Mouse (Mus musculus): ENCODE data around the gene Asic2. TPM values are rescaled to one million over a fixed set of nuclear protein-coding genes. Genes with fewer than 3 reads are reported as not detected.
"Not testable (repeated sequence)": the region's sequence is repeated elsewhere in the genome, so short reads cannot be mapped to it uniquely, and the experiment has no call there.

The Asic2 gene
- total RNA-seq, 2 experiments from 2014 or later: 0.21 to 0.23 TPM

DNA sequence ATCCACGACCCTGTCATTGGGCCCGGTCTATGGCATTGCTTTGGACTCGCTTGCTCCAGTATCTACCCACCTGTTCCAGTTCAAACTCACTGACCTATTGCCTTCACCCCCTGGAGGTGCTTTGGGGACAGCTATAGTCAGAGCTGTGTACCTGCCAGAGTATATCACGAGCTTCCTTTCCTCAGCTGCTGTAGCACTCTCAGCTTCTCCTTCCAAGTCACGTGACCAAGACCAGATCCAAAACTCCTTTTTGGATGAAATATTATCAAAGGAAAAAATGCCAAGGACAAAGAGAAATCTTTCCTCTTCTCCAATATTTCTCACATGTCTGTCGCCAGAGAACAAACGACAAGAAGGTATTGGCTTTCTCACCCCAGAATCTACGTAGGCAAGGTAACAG is 645.8 kb downstream of the Asic2 start:
- no peak for DNase-seq

DNA sequence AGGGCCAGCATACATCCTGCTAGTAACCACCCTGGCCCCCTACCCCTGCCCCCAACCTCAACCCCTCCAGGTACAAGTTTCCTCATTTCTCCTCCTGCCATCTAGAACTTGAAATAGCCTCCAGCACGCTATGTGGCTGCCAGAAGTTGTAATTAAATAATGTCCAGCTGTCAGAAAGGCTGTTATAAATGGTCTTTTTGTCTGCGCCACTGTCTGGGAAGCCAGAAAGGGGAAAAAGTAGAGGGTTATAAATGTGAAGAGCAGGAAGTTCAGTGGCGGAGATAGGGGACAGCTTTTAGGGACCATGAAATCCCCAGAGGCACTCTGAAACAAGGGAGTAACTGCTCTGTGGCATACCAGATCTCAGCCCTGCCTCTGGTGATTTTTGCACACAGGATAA is 678.2 kb downstream of the Asic2 start:
- DNase-seq: no peak

DNA sequence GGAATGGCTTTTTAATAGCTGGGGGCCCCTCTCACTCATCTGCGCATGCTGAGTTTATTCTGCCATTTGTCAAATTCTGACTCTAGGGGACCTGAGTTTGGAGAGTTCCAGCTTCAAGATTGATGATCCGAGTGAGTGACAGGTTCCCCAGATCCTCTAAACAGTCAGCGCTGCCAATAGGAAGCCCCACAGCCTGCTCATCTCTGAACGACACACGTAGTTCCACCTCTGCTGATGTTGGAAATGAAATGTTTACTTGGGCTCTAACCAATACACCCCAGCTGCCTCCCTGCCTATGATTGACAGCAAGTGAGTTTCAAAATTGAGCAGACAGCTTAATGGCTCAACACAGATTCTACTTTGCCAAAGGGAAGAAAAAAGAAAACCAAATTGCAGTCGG is 685.1 kb downstream of the Asic2 start:
- no peak for DNase-seq

DNA sequence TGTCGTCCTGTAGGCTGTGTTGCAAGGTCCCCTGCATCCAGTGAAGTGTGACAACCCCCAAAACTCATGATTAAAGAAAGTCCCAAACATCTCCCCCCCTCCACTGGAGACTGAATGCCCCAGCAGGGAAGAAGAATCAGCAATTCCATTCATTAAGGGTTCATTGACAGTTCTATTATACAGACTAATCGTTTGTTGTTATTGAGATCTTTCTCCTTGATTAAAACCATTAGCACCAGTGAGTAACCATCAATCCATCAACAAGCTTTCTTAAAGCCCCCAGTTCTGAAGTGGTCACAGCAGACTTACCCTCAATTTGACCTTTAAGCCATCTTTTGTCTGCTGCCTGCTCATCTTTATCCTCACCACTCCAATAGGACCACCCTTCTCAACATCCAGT is 688.2 kb downstream of the Asic2 start:
- DNase-seq: no peak

DNA sequence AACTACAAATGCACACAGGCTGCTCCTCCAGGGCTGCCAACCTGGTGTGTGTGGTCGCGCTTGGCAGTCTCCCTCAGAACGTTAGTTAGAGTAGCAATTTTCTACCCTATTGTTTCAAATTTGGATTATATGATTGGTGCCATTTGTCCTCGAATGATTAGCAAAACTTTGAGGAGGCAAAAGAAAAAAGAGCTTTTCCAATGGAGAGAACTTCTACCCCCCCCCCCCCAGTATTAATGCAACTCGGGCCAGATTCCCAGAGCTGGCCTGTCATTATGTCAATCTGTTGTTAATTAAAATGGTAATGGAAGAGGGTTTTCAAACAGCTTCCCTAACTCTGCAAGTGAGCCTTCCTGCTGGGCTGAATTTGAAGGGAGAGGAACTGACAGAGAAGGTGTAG is 690.9 kb downstream of the Asic2 start:
- no peak for DNase-seq

DNA sequence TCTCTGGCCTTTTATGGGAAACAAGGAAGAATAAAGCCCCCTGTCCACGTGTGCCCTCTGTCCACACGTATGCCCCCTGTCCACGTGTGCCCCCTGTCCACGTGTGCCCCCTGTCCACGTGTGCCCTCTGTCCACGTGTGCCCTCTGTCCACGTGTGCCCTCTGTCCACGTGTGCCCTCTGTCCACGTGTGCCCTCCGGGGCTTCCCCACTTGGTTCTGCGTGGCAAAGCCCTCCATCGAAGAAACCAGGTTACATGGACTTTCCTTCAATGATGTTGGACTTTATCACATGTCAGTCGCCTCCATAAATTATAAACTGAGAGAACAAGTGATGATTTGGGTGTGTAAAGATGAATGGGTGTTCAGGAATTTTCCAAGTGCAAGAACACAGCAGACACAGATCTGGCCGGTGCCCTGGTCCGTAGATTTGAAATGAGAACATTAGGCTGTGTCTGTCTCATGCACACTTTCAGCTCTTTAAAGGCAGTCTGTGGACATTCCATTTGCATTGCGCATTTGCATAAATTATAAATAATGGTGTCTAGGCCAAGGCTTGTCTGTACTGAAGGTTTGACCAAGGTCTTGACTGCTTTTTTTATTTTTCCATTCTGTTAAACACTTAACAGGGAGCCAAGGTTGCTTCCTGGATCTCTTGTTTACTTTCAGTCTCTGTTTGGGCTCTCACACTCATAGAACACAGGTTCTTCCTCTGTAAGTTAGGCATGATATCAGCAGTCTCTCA is 695.4 kb downstream of the Asic2 start:
- DNase-seq: no peak

DNA sequence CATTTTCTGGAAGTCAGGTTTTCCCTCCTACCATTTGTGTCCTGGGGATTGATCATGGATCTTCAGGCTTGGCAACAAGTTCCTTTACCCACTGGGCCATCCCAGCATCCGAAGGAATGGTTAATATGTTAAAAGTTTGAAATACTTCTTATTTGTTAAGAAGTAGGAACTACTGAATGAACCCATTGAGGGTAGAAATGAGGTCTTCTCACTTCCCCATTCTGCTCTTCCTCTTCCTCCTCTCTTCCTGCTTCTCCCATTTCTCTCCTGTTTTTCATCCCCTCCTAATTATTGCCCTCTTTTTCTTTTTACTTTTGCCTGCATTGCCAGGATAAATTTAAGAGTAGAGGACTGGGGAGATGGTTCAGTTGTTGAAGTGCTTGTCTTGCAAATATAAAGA is 696.8 kb downstream of the Asic2 start:
- DNase-seq: no peak

DNA sequence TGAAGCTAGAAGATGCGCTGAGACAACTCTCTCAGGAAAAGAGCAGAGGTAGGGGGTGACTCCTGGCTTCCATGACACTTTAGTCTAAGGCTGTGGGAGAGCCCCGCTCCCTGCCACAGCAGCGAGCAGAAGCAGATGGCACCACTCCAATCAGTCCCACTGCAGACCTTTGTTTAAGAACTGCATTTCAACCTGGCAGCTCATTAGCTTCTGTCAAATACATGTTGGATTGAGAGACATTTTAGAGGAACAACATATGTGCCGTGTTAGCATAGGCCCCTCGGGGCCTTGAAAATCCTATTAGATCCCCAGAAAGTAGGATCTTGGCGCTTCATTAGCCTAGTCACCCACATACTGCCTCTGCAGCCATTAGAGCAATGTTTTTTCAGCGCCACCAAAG is 697.7 kb downstream of the Asic2 start:
- no peak for DNase-seq

DNA sequence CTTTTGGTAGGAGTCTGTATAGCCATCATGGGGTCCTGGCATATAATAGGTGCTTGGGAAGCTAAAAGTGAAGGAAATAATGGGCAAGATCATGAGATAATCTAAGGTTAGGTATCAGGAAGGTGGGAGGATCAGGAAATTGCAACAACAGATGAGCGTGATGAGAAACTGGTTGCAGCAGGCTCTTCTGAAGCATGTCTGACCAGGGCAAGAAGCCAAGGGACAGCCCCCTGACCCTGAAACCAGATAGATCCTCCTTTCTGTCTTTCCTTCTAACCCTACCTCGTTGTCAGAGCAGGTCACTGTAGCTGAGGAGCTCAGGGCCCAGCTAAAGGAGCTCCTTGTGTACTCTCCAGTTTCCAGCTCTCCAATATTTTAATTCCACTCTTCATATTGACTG is 704.5 kb downstream of the Asic2 start:
- DNase-seq: no peak

DNA sequence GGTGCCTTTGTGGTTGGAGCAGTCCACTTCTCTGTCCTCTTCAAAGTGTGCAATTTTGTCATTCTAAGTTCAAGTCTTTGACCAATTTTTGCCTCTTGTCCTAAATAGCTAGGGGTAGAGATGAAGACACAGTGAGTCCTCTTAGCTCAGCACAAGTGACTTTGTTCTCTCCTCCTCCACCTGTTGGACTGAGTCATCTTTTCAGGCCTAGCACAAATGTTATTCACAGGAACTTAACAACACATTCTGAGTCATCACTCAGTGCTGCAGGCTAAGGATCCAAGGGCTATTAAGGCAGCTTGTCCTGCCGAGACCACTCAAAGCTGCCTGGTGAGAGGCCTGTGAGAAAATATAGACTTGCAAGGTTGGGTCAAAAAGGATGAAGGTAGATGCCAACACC is 705.1 kb downstream of the Asic2 start:
- DNase-seq: no peak

DNA sequence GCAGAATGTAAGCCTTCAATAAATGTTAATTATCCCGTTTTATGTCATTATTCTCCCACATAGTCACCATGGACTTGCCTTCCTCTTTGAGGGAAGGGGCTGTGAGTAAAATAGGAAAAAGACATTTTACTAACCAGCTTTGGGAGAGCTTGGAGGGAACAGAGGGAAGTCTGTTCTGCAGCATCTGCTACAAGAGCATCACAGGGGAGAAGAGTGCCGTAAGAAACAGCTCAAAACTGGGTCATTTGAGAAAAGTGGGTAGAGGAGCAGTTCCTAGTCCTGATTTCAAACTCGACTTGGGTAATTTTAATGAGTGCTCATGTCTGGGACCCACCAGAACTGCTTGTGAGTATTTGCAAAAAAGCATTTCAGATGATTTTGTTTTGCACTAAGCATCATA is 707.0 kb downstream of the Asic2 start:
- no peak for DNase-seq

DNA sequence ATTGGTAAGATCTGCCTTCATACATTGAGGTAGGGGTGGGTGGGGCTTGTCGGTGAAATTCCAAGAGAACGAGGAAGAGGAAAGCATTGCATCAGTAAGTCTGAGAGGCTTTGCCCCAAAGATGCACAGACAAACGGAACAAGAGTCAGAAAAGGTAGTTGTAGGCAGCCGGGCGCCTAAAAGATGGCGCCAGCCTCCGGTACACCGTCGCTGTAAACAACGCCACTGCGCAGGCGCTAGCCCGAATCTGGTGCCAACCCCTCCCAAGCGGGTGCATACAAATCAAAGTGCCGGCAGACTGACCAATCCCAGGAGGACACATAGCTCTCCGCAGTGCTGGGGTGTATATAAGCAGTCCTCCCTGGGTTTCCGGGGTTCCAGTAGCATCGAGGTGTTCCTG is 727.1 kb downstream of the Asic2 start:
- DNase-seq: not testable (repeated sequence)

DNA sequence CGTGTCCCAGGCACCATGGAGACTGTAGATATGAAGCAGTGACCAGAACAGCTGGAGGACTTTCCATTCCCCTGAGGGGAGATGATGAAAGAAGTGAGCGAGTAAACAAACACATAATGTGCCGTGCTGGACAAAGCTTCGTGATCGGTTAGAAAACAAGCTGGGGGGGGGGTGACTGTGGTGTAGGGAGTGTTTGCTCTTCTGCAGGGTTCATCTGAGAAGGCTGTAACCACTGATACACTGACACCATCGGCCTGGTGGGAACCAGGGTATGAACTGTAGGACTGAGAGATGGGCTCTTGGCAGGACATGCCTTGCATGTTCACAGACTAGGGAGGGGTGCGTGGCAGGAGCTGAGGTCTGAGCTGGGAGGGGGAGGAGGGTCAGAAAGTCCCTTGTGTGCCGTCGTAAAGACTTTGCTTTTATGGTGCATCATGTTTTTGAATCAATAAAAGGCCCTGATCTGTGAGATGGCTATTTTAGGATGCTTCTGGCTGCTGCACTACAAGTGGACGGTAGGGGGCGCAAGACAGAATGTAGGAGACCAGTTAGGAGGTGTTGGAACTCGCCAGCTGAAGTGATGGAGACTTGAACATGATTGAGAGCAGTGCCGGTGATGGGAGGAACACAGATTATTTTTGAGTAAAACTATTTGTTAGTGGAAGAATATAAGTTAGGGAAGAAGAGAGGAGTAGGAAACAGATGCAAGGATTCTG is 728.1 kb downstream of the Asic2 start:
- DNase-seq: peak; percentile 26

DNA sequence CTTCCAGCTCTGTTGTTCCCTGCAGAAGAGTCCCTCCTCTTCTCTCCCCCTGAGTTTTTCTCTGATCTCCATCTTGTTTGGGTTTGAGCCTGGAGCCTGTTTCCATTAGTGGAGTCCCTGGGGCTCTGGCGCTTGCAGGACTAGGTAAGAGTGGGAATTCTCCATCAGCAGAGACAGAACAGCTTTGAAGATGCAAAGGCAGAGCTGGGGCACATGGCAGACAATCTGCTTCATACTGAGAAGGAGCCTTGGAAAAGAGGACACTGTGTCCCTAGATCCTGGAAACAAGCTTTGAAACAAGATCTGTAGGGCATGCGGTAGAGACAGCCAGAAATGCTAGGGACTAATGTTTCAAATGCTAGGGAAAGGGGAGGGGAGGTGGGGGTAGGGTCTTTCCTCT is 729.2 kb downstream of the Asic2 start:
- no peak for DNase-seq

DNA sequence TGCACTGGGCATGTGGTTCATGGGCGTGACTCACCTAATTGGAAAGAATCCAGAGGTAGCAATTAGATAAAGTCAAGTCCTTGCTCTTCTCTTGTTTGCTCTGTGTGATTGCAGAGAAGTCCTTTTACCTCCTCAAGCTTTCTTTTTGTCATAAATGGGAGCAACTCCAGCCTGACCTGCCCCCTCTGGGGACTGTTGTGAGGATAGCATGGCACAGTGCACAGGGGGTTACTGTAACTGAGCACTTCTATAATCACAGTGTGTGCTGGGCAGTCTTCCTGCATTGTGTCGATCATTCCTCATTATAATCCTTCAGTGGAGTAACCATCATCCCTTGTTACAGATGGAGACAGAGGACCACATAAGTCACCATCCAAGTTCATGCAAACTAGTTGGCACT is 732.2 kb downstream of the Asic2 start:
- DNase-seq: no peak

DNA sequence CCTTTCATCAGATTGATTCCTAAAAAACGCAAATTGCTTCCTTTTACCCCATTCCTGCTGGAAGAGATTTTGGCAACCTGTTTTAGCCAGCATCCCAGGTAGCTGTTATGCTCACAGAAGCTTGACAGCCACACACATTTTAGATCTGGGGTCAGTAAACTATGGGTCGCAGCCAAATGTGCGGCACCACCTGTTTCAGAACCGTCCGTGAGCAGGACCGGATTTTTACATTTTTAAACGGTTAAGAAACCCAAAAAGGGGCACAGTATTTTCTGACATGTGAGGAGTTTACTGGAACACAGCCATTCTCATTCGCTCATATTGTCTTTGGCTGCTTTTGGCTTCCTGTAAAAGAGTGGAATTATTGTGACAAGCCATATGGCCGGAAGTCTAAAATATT is 744.9 kb downstream of the Asic2 start:
- DNase-seq: no peak

DNA sequence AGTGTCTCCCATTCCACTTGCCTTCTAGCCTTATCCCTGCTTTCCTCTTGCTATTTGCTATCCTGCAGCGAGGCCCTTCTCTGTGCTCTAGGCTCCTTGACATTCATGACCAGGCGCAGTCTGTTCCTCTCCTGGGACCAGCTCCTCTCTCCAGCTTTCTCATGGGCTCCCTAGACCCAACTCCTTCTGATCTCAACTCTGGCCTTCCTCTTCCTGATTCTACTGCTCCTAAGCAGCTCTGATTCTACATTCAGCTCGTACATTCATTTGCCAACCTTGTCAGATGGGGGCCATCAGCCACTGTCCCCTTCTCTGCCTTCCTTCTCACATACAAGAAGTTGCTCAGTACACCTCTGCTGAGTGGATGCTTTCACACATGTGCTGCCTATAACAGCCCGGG is 747.5 kb downstream of the Asic2 start:
- no peak for DNase-seq

DNA sequence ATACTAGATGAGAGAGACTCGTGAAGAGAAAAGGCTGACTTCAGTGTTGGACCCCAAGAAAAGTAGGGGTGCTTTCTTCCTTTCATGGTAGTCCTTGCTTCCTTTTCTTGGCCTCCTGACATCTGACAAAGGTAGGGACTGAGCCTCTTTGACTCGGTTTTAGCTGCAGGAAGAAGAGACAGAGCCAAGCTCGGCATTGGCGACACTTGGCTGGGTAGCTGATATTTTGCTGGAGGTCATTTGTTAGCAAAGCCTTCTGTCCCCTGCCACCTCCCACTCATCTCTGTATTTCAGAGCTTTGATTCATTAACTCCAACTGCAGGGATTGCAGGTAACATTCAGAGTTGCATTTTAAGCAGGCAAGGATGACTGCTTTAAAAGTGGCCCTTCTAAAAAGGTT is 762.8 kb downstream of the Asic2 start:
- DNase-seq: no peak

DNA sequence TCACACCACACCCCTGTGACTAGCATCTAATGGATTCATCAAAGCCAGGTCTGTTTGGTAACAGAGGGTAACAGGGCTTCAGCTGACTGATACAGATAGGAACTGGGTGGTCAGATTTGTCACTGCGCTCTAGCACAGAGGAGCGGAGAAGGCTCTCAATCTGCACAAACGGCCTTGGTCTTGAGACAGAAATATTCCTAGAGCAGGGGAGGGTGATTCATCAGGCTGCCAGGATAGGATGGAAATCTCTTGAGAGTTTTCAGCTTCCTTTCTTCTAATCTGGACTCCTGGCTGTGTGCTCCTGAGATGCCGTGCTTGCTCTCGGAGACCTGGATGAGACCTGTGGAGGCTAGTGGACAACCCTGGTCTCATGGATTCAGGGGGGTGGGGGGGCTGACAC is 765.7 kb downstream of the Asic2 start:
- DNase-seq: no peak

DNA sequence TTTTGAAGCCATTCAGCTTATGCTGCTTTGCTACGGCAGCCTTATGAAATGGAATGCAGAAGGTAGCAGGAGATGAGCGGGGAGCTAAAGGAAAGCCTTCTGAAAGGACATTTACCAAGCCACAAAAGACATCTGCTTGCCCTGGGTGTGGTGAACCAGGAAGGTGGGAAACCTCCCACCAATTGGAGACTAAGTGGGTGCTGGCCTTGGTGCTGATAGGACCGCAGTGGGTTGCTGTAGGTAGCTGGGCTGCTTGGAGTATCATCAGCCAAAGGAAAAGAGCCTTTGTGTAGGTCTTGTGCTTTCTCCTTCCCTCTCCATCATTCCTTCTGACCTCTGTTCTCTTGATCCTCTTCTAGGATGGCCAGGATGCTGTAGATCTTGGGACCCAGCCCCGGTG is 774.4 kb downstream of the Asic2 start:
- no peak for DNase-seq

DNA sequence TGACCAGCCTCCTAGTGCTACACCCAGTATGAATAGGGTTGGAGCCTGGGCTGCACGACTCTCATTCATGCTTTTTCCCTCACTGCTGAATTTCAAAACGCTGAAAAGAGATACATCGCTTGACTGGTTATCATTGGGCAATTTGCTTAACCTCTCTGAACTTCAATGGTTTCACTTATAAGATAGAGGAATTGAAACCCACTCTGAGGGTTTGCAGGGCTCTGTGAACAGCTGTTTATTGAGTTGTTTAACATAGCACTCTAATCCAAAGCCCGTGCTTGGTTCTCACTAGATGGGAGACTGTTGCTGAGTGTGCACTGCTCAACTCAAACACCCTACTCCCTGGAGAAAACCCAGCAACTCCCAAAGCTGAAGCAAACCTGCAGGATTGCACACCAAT is 776.1 kb downstream of the Asic2 start:
- no peak for DNase-seq

DNA sequence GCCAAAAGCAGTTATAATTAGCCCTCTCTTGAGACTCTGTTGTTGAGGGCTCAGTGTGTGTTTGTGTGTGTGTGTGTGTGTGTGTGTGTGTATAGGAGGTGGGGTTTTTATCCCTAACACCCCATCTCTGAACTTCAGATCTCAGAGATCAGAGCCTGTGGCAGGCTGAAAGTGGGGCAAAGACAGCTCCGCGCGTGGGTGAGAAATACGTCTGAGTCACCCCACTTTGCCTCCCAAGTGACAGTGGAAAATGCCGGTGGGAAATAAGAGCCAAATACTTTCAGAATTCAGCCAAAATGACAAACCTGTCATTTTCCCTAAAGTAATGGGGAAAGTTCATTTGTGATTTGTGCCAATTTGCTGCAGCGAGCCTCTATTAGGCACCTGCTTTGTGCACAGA is 779.2 kb downstream of the Asic2 start:
- no peak for DNase-seq

DNA sequence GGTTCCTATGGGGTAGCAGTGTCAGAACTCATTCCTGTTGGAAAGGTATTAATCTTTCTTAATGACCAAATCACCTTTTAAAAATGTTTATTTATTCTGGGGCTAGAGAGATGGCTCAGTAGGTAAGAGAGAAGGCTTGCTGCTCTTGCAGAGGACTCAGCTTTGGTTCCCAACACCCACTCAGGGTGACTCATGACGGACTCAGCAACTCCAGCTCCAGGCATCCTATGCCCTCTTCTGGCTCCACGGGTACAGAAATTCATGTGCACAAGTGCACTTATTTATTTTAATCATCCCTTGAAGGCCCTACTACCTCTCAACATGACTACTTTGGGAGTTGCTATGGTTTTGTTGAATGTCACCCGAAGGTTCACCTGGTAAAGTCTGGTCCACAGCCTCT is 780.4 kb downstream of the Asic2 start:
- DNase-seq: no peak

DNA sequence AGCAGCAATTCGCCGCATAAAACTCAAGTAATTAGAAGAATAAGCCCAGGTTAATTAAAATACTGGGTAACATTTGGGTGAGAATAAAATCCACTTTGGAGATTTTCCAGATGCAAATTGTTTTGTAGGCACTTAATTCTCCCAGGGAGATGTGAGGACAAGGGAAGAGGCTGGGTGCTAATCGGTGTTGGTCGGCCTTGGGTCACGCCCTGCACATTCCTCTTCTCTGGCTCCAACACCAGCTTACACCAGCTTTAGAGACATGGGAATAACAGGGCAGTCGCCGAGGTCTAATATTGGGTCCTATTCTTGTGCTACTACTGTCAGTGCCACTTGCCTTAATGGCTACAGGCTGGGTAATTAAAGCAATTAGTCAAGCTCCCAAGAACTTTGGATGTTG is 783.5 kb downstream of the Asic2 start:
- DNase-seq: no peak

All from gastrocnemius, postnatal 10 days (tissue).